Mouse (Mus musculus) embryonic facial prominence, embryonic 10.5 days (tissue): ENCODE results near the gene Alox12b. TPM values are rescaled to one million over a fixed set of nuclear protein-coding genes. Genes with fewer than 3 reads are reported as not detected.

Experiments
- DNase-seq: peaks from one replicate; pipeline ENCODE4 v3.0.0-alpha.2; 2017; ENCODE audit warnings: low spot score
- H3K27ac ChIP-seq: fragments of 300-500 bp; sonication (generic); replicated peaks from 2 replicates; pipeline ENCODE4 v1.5.1; 2016; ENCODE audit warnings: mild to moderate bottlenecking
- H3K27me3 ChIP-seq: fragments of 300-500 bp; sonication (generic); replicated peaks from 2 replicates; pipeline ENCODE4 v1.6.1; 2016; ENCODE audit warnings: low read depth, mild to moderate bottlenecking; ENCODE audit not compliant: poor library complexity, severe bottlenecking
- H3K36me3 ChIP-seq: fragments of 300-500 bp; sonication (generic); replicated peaks from 2 replicates; pipeline ENCODE4 v1.6.1; 2016; ENCODE audit warnings: mild to moderate bottlenecking, moderate library complexity
- H3K4me1 ChIP-seq: fragments of 300-500 bp; sonication (generic); 2 replicates; pipeline ENCODE4 v1.6.1; 2016
- H3K4me3 ChIP-seq: fragments of 300-500 bp; sonication (generic); 2 replicates; pipeline ENCODE4 v1.5.1; 2016; ENCODE audit warnings: mild to moderate bottlenecking, moderate library complexity
- H3K9me3 ChIP-seq: fragments of 300-500 bp; sonication (generic); 2 replicates; pipeline ENCODE4 v1.6.1; 2016; ENCODE audit warnings: mild to moderate bottlenecking
- WGBS: fragments of 180-500 bp; shearing (Covaris S2); methylation state at CpG from one replicate; pipeline ENCODE4 v1.1.7; 2016; 5-methylcytosine and 5-hydroxymethylcytosine counted together
- polyA plus RNA-seq: library from polyadenylated mRNA; unstranded; fragments of >200 nt; fragmentation: Nextera tagmentation; extraction: Ambion mirVana; gene quantifications from 2 replicates; pipeline ENCODE4 v1.2.1, GENCODE M21; 2016

The Alox12b gene
- polyA plus RNA-seq, 1 experiment from 2014 or later: 0.27 TPM

DNA sequence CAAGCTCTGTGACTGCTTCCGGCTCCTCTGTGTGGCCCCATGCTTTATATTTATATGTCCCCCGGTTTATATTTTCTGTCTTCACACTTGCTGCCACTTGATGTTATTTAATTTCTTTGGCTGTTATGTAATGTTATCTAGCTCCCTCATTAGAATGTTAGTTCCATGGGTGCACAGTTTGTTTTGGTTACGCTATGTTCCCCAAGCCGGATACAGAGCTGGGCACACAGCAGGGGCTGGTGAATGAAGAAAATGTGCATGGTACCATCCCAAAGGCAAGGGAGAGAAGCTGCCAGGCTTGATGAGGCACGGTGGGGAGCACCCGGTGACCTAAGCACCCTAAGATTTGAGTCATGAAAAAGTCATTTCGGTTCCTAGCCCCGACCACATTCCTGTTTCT, 3.0 kb upstream of the Alox12b start:
- H3K4me3 ChIP-seq: no peak overlapping the region
- no peak for DNase-seq
- H3K36me3 ChIP-seq: no peaks in the 10 kb centered on the region
- no peaks in the 10 kb centered on the region for H3K9me3 ChIP-seq
- 85% methylated on average over 8 of the region's 8 CpGs for WGBS
- H3K27me3 ChIP-seq: peaks cover 76% of the 10 kb centered on the region
- H3K4me1 ChIP-seq: peaks cover 20% of the 10 kb centered on the region
- H3K27ac ChIP-seq: no peak overlapping the region

DNA sequence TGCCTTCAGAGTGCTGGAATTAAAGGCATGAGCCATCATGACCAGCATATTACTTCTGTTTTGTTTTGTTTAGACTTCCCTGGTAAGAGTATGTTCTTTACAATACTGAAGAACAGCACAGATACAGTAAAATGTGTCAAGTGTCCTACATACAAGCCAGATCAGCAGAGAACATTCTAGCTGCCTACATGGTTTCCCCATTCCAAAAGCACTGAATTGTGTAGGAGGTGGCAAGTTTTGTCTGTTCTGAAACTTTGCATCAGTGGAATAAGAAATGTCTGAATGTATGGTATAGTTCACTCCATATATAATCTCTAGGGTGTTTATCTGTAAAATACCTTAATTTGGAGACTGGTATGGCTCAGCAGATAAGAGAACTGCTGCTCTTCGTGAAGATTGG, 1.4 kb upstream of the Alox12b start:
- WGBS: 50% methylated on average over 1 of the region's 1 CpGs

DNA sequence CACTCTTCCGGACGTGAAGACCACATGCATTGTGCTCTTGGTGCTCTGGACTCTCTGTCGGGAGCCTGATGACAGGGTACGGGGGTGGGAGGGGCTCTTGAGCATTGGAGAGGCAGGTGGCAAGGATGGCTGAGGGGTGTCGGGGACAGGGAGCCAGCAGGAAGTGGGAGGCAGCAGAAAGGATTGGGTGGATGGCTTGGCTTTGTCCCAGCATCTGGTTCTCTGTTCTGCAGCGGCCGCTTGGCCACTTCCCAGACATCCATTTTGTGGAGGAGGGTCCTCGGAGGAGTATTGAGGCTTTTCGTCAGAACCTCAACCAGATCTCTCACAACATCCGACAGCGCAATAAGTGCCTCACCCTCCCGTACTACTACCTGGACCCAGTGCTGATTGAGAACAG, 12.5 kb downstream of the Alox12b start:
- Histone ChIP-seq H3K4me1 (no peaks in the 10 kb centered on the region; the same call in 1 of the 2 replicates), H3K4me3 (no peak overlapping the region), H3K36me3 (no peaks in the 10 kb centered on the region), H3K27ac (no peak overlapping the region), H3K9me3 (no peaks in the 10 kb centered on the region), H3K27me3 (peaks cover 24% of the 10 kb centered on the region)
- WGBS: 92% methylated on average over 12 of the region's 12 CpGs
- no peak for DNase-seq

More for the DNA sequence above, 1.4 kb upstream of the Alox12b start:
- no peak for DNase-seq
- H3K36me3 ChIP-seq: no peaks in the 10 kb centered on the region
- H3K27me3 ChIP-seq: peaks cover 85% of the 10 kb centered on the region
- no peak overlapping the region for H3K4me3 ChIP-seq
- H3K9me3 ChIP-seq: no peaks in the 10 kb centered on the region
- H3K27ac ChIP-seq: no peak overlapping the region
- peaks cover 20% of the 10 kb centered on the region for H3K4me1 ChIP-seq

DNA sequence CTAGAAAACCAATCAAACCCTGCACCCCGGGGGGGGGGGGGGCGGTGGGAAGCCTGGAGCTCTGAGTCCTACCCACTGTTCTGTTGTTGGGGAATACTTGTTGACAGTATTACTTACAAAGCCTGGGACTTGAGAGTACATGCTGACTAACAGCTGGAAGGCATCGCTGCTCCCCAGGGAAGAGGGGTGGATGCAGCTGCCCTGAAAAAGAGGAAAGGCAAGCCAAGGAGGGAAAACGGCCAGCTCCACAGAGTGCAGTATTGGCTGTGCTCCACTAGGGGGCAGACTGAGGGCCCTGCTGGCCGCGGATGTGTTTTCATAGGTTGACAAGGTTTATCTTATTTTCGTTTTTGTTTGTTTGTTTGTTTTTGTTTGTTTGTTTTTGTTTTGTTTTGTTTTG, 14.8 kb downstream of the Alox12b start:
- H3K27ac ChIP-seq: no peak overlapping the region
- H3K9me3 ChIP-seq: no peaks in the 10 kb centered on the region
- H3K27me3 ChIP-seq: peaks cover 9% of the 10 kb centered on the region; the same call in 1 of the 2 replicates
- H3K4me1 ChIP-seq: no peaks in the 10 kb centered on the region; the same call in 1 of the 2 replicates
- no peaks in the 10 kb centered on the region for H3K36me3 ChIP-seq
- H3K4me3 ChIP-seq: no peak overlapping the region
- DNase-seq: peak; percentile 65
- WGBS: 27% methylated on average over 7 of the region's 7 CpGs

GRCm38 (mm10) chr11:69172606-69173005, 15.8 kb downstream of the Alox12b start:
- Histone ChIP-seq H3K4me1 (no peaks in the 10 kb centered on the region; the same call in 1 of the 2 replicates), H3K27ac (no peak overlapping the region), H3K4me3 (no peak overlapping the region), H3K9me3 (no peaks in the 10 kb centered on the region), H3K27me3 (peaks cover 5% of the 10 kb centered on the region; the same call in 1 of the 2 replicates), H3K36me3 (no peaks in the 10 kb centered on the region)
- WGBS: 96% methylated on average over 2 of the region's 2 CpGs
- DNase-seq: no peak

DNA sequence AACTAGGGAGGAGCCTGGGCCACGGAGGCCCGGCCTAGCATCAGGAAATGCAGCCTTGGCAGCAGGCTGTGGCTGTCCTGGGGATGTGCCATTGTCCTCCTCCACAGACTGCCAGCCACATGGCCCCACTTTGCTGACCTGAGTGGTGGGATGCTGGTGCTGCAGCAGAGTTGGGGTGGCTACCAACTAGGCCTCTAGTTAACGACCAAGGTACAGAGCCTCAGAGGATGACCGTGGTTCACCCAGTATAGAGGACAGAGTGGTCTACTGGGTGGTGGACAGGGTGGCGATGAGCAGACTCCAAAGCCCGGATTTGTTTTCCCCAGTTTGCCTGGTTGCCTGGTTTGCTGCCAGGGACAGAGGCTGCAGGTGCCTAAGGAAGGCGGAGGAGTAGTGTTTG, 17.9 kb downstream of the Alox12b start:
- no peak for DNase-seq
- Histone ChIP-seq H3K36me3 (no peaks in the 10 kb centered on the region), H3K27me3 (peaks cover 5% of the 10 kb centered on the region; the same call in 1 of the 2 replicates), H3K27ac (0 out of 2 replicates have a peak overlapping the region, but pooled peaks have one; percentile 16), H3K4me1 (no peaks in the 10 kb centered on the region), H3K4me3 (no peak overlapping the region), H3K9me3 (no peaks in the 10 kb centered on the region)
- 86% methylated on average over 7 of the region's 7 CpGs for WGBS

GRCm38 (mm10) chr11:69178525-69178924, 21.7 kb downstream of the Alox12b start:
- no peaks in the 10 kb centered on the region for H3K36me3 ChIP-seq
- H3K9me3 ChIP-seq: no peaks in the 10 kb centered on the region
- no peaks in the 10 kb centered on the region for H3K27me3 ChIP-seq
- WGBS: 76% methylated on average over 3 of the region's 3 CpGs
- H3K4me1 ChIP-seq: peaks cover 7% of the 10 kb centered on the region; the same call in 1 of the 2 replicates
- no peak for DNase-seq
- H3K27ac ChIP-seq: no peak overlapping the region
- H3K4me3 ChIP-seq: no peak overlapping the region

GRCm38 (mm10) chr11:69179512-69179911, 22.7 kb downstream of the Alox12b start:
- no peak for DNase-seq
- H3K9me3 ChIP-seq: no peaks in the 10 kb centered on the region
- no peaks in the 10 kb centered on the region for H3K36me3 ChIP-seq
- no peak overlapping the region for H3K27ac ChIP-seq
- peaks cover 7% of the 10 kb centered on the region; the same call in 1 of the 2 replicates for H3K4me1 ChIP-seq
- no peak overlapping the region for H3K4me3 ChIP-seq
- 68% methylated on average over 3 of the region's 3 CpGs for WGBS
- H3K27me3 ChIP-seq: no peaks in the 10 kb centered on the region

DNA sequence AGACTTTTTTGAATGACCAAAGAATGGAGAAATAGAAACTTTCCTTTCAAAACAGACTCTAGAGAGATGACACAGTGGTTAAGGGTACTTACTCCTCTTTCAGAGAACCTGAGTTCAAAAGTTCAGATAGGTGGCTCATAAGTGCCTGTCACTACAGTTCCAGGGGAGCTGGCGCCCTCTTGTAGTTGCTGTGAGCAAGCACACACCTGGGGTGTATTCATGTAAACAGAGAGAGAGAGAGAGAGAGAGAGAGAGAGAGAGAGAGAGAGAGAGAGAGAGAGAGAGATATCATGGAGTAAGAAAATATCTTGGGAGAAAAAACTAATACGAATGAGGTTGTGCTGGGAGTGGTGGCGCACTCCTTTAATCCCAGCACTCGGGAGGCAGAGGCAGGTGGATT, 23.3 kb downstream of the Alox12b start:
- H3K9me3 ChIP-seq: no peaks in the 10 kb centered on the region
- no peak overlapping the region for H3K27ac ChIP-seq
- peaks cover 7% of the 10 kb centered on the region; the same call in 1 of the 2 replicates for H3K4me1 ChIP-seq
- no peaks in the 10 kb centered on the region for H3K27me3 ChIP-seq
- no peak overlapping the region for H3K4me3 ChIP-seq
- DNase-seq: no peak
- no peaks in the 10 kb centered on the region for H3K36me3 ChIP-seq
- 85% methylated on average over 4 of the region's 4 CpGs for WGBS

GRCm38 (mm10) chr11:69185031-69185430, 28.2 kb downstream of the Alox12b start:
- Histone ChIP-seq H3K4me3 (no peak overlapping the region), H3K36me3 (no peaks in the 10 kb centered on the region), H3K27ac (no peak overlapping the region), H3K27me3 (no peaks in the 10 kb centered on the region), H3K4me1 (peaks cover 7% of the 10 kb centered on the region; the same call in 1 of the 2 replicates), H3K9me3 (no peaks in the 10 kb centered on the region)
- WGBS: 87% methylated on average over 5 of the region's 5 CpGs
- no peak for DNase-seq

GRCm38 (mm10) chr11:69185936-69186335, 29.1 kb downstream of the Alox12b start:
- Histone ChIP-seq H3K4me3 (no peak overlapping the region), H3K27ac (no peak overlapping the region), H3K4me1 (peaks cover 7% of the 10 kb centered on the region; the same call in 1 of the 2 replicates), H3K27me3 (no peaks in the 10 kb centered on the region), H3K9me3 (no peaks in the 10 kb centered on the region), H3K36me3 (no peaks in the 10 kb centered on the region)
- WGBS: 77% methylated on average over 6 of the region's 6 CpGs
- DNase-seq: no peak

DNA sequence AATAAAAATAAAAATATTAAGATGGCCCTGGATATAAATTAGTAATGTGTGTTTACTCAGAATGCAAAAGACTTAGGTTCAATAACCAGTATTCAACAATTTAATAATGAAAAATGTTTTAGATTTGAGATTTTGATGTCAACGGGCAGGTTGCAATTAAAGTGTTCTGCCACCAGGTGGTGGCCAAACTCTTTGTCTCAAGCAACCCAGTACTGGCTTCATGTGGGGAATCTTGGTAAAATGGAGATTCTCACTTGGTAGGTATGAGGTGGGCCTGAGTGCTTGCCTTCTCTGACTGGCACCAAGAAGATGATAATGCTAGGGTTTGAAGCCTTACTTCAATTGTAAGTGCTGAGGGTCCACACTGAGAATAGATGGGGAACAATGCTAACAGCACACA, 36.1 kb downstream of the Alox12b start:
- no peaks in the 10 kb centered on the region for H3K36me3 ChIP-seq
- H3K27ac ChIP-seq: no peak overlapping the region
- H3K4me1 ChIP-seq: peaks cover 11% of the 10 kb centered on the region
- no peaks in the 10 kb centered on the region for H3K9me3 ChIP-seq
- WGBS: 1% methylated on average over 1 of the region's 1 CpGs
- DNase-seq: peak; percentile 38
- H3K27me3 ChIP-seq: peaks cover 28% of the 10 kb centered on the region
- H3K4me3 ChIP-seq: no peak overlapping the region

GRCm38 (mm10) chr11:69196766-69197165, 40.0 kb downstream of the Alox12b start:
- peak; percentile 14 for DNase-seq

More at GRCm38 (mm10) chr11:69196766-69197165, 40.0 kb downstream of the Alox12b start:
- Histone ChIP-seq H3K36me3 (no peaks in the 10 kb centered on the region), H3K9me3 (no peaks in the 10 kb centered on the region), H3K4me3 (peak overlapping the region; percentile 45), H3K27ac (no peak overlapping the region), H3K4me1 (peaks cover 11% of the 10 kb centered on the region), H3K27me3 (peaks cover 49% of the 10 kb centered on the region)
- WGBS: 10% methylated on average over 5 of the region's 5 CpGs
